Mouse (Mus musculus): ENCODE measurements at regions not wholly inside any gene's neighbourhood (a gene's known extent, or its start where the extent isn't known, plus 50 kb on each side); places are given as distances from the start of the nearest gene placed in this dataset.

- peak overlapping the region; percentile 1; the same call in 1 of the 2 replicates for H3K4me2 ChIP-seq (replicated peaks; ENCODE audit: low read depth)
- H3K36me3 ChIP-seq (ENCODE audit: control insufficient read depth, insufficient read depth), result no peaks in the 10 kb centered on the region
- no peak overlapping the region for H3K27ac ChIP-seq (ENCODE audit: low read depth, low read length)
- H3K4me3 ChIP-seq (ENCODE audit: low read depth, low read length), result no peak overlapping the region
- H3K9ac ChIP-seq (ENCODE audit: low read depth, low read length), result no peak overlapping the region
- H3K9me3 ChIP-seq (ENCODE audit: control insufficient read depth), result no peaks in the 10 kb centered on the region
- peak; percentile 63; the same call in 1 of the 2 replicates for ATAC-seq
- no peak for TF ChIP-seq CTCF (IDR thresholded peaks at IDR 0.05; ENCODE audit: low read depth)
- H3K4me1 ChIP-seq (replicated peaks; ENCODE audit: control insufficient read depth, insufficient read depth, low read length), result no peaks in the 10 kb centered on the region
- H3K27me3 ChIP-seq (replicated peaks; ENCODE audit: control insufficient read depth, insufficient read depth, low read length), result no peaks in the 10 kb centered on the region
- WGBS, result 32% methylated on average over 13 of the region's 13 CpGs
Observed at GRCm38 (mm10) chr12:12541076-12542070, 279.4 kb downstream of the Fam49a start.

GRCm38 (mm10) chr12:12539291-12539690 lies 277.4 kb downstream of the Fam49a start:
- Histone ChIP-seq H3K9ac (ENCODE audit: low read depth, low read length) (no peak overlapping the region), H3K4me1 (replicated peaks; ENCODE audit: control insufficient read depth, insufficient read depth, low read length) (no peaks in the 10 kb centered on the region), H3K4me3 (ENCODE audit: low read depth, low read length) (no peak overlapping the region), H3K9me3 (ENCODE audit: control insufficient read depth) (no peaks in the 10 kb centered on the region), H3K36me3 (ENCODE audit: control insufficient read depth, insufficient read depth) (no peaks in the 10 kb centered on the region), H3K4me2 (replicated peaks; ENCODE audit: low read depth) (no peak overlapping the region), H3K27ac (ENCODE audit: low read depth, low read length) (no peak overlapping the region), H3K27me3 (replicated peaks; ENCODE audit: control insufficient read depth, insufficient read depth, low read length) (no peaks in the 10 kb centered on the region)
- no peak for TF ChIP-seq CTCF (IDR thresholded peaks at IDR 0.05; ENCODE audit: low read depth)
- 78% methylated on average over 3 of the region's 3 CpGs for WGBS
- ATAC-seq, result no peak

- no peaks in the 10 kb centered on the region for H3K36me3 ChIP-seq (ENCODE audit: control insufficient read depth, insufficient read depth)
- H3K4me2 ChIP-seq (replicated peaks; ENCODE audit: low read depth), result no peak overlapping the region
- no peaks in the 10 kb centered on the region for H3K4me1 ChIP-seq (replicated peaks; ENCODE audit: control insufficient read depth, insufficient read depth, low read length)
- WGBS, result 12% methylated on average over 2 of the region's 2 CpGs
- no peaks in the 10 kb centered on the region for H3K9me3 ChIP-seq (ENCODE audit: control insufficient read depth)
- H3K9ac ChIP-seq (ENCODE audit: low read depth, low read length), result no peak overlapping the region
- H3K4me3 ChIP-seq (ENCODE audit: low read depth, low read length), result no peak overlapping the region
- no peak overlapping the region for H3K27ac ChIP-seq (ENCODE audit: low read depth, low read length)
- no peak for TF ChIP-seq CTCF (IDR thresholded peaks at IDR 0.05; ENCODE audit: low read depth)
- no peaks in the 10 kb centered on the region for H3K27me3 ChIP-seq (replicated peaks; ENCODE audit: control insufficient read depth, insufficient read depth, low read length)
- no peak for ATAC-seq
Observed at GRCm38 (mm10) chr12:12534779-12535178, 272.8 kb downstream of the Fam49a start.

- H3K36me3 ChIP-seq (ENCODE audit: control insufficient read depth, insufficient read depth), result no peaks in the 10 kb centered on the region
- H3K9me3 ChIP-seq (ENCODE audit: control insufficient read depth), result no peaks in the 10 kb centered on the region
- peak; percentile 78 for ATAC-seq
- WGBS, result 39% methylated on average over 6 of the region's 6 CpGs
- no peak overlapping the region for H3K9ac ChIP-seq (ENCODE audit: low read depth, low read length)
- no peak overlapping the region for H3K4me2 ChIP-seq (replicated peaks; ENCODE audit: low read depth)
- no peaks in the 10 kb centered on the region for H3K4me1 ChIP-seq (replicated peaks; ENCODE audit: control insufficient read depth, insufficient read depth, low read length)
- no peaks in the 10 kb centered on the region for H3K27me3 ChIP-seq (replicated peaks; ENCODE audit: control insufficient read depth, insufficient read depth, low read length)
- no peak overlapping the region for H3K27ac ChIP-seq (ENCODE audit: low read depth, low read length)
- no peak overlapping the region for H3K4me3 ChIP-seq (ENCODE audit: low read depth, low read length)
- no peak for TF ChIP-seq CTCF (IDR thresholded peaks at IDR 0.05; ENCODE audit: low read depth)
Observed at GRCm38 (mm10) chr12:12530796-12531195, 268.9 kb downstream of the Fam49a start.

- H3K27me3 ChIP-seq (replicated peaks; ENCODE audit: control insufficient read depth, insufficient read depth, low read length), result no peaks in the 10 kb centered on the region
Observed at GRCm38 (mm10) chr12:12529541-12529940, 267.6 kb downstream of the Fam49a start.

GRCm38 (mm10) chr12:12528478-12528981 lies 266.6 kb downstream of the Fam49a start:
- no peak for TF ChIP-seq CTCF (IDR thresholded peaks at IDR 0.05; ENCODE audit: low read depth)
- H3K36me3 ChIP-seq (ENCODE audit: control insufficient read depth, insufficient read depth), result no peaks in the 10 kb centered on the region
- H3K9ac ChIP-seq (ENCODE audit: low read depth, low read length), result no peak overlapping the region
- no peaks in the 10 kb centered on the region for H3K9me3 ChIP-seq (ENCODE audit: control insufficient read depth)
- no peak overlapping the region for H3K4me2 ChIP-seq (replicated peaks; ENCODE audit: low read depth)
- no peaks in the 10 kb centered on the region for H3K4me1 ChIP-seq (replicated peaks; ENCODE audit: control insufficient read depth, insufficient read depth, low read length)
- no peak overlapping the region for H3K4me3 ChIP-seq (ENCODE audit: low read depth, low read length)
- no peak overlapping the region for H3K27ac ChIP-seq (ENCODE audit: low read depth, low read length)
- no peak for ATAC-seq
- WGBS, result 52% methylated on average over 3 of the region's 3 CpGs
- H3K27me3 ChIP-seq (replicated peaks; ENCODE audit: control insufficient read depth, insufficient read depth, low read length), result no peaks in the 10 kb centered on the region

More at GRCm38 (mm10) chr12:12529541-12529940, 267.6 kb downstream of the Fam49a start:
- Histone ChIP-seq H3K36me3 (ENCODE audit: control insufficient read depth, insufficient read depth) (no peaks in the 10 kb centered on the region), H3K4me1 (replicated peaks; ENCODE audit: control insufficient read depth, insufficient read depth, low read length) (no peaks in the 10 kb centered on the region), H3K9ac (ENCODE audit: low read depth, low read length) (no peak overlapping the region), H3K27ac (ENCODE audit: low read depth, low read length) (no peak overlapping the region), H3K9me3 (ENCODE audit: control insufficient read depth) (no peaks in the 10 kb centered on the region), H3K4me3 (ENCODE audit: low read depth, low read length) (no peak overlapping the region), H3K4me2 (replicated peaks; ENCODE audit: low read depth) (no peak overlapping the region)
- no peak for TF ChIP-seq CTCF (IDR thresholded peaks at IDR 0.05; ENCODE audit: low read depth)
- 88% methylated on average over 5 of the region's 5 CpGs for WGBS
- no peak for ATAC-seq

All from intestine, postnatal 0 days (tissue).